Mouse (Mus musculus) bone marrow macrophage, adult 2 months (primary cell): ENCODE data around the gene Brd3os.

Source experiments
- CTCF ChIP-seq: IDR thresholded peaks from 2 replicates; pipeline ENCODE4 v1.5.1; 2012; ENCODE audit warnings: low read depth, mild to moderate bottlenecking, low read length, moderate library complexity
- POLR2A ChIP-seq: IDR thresholded peaks from 2 replicates; pipeline ENCODE4 v1.6.1; 2012; ENCODE audit warnings: mild to moderate bottlenecking, low read depth, low read length, borderline replicate concordance

DNA sequence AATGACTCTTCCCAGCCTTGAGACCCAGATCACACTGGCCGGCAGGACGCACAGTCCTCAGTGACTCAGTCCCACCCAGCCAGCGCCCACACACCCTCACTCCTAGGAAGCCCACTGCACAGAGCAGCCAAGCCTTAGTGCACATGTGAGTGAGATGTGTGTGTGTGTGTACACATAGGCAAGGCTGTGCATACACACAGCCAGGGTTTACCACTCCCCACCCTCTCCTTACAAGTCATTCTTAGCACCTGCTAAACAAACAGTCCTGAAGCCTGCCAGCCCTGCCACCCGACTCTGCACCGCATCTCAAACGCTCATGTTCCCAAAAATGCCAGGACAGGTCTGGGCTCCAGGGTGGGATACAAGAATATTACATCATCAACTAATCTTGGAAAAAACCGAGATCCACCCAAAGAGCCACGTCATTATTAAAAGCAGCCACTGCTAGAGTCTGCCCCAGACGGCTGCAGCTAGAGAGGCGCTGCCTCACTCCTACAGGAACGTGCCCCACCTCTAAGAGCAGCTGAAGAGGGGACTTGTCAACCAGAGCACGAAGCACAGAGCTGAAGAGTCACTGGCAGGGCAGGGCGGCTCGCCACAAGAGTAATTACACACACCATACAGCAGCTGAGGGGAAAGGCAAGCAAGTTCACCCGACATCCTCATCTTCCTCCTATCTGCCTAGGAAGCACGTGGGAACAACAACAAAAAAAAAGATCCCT, 28.0 kb upstream of the Brd3os start:
- TF ChIP-seq POLR2A (no peak), CTCF (no peak)
